Mouse (Mus musculus) hindbrain, embryonic 13.5 days (tissue): ENCODE results near the gene Apoe. TPM values are rescaled to one million over a fixed set of nuclear protein-coding genes. Genes with fewer than 3 reads are reported as not detected.

Experiments
- ATAC-seq: fragments of 200-750 bp; cut with Nextera tagmentation; 2 replicates; pipeline ENCODE4 v1.8.0; 2017; ENCODE audit warnings: moderate TSS enrichment; ENCODE audit not compliant: low FRiP score
- H3K27ac ChIP-seq: fragments of 300-500 bp; sonication (generic); 2 replicates; pipeline ENCODE4 v1.5.1; 2015; ENCODE audit warnings: inconsistent platforms, mild to moderate bottlenecking, moderate library complexity
- H3K27me3 ChIP-seq: fragments of 300-500 bp; sonication (generic); 2 replicates; pipeline ENCODE4 v1.6.1; 2015; ENCODE audit warnings: mild to moderate bottlenecking, inconsistent platforms
- H3K36me3 ChIP-seq: fragments of 300-500 bp; sonication (generic); 2 replicates; pipeline ENCODE4 v1.6.1; 2015; ENCODE audit warnings: mild to moderate bottlenecking, inconsistent platforms
- H3K4me1 ChIP-seq: fragments of 300-500 bp; sonication (generic); replicated peaks from 2 replicates; pipeline ENCODE4 v1.6.1; 2015; ENCODE audit warnings: inconsistent platforms
- H3K4me2 ChIP-seq: fragments of 300-500 bp; sonication (generic); 2 replicates; pipeline ENCODE4 v1.6.1; 2015; ENCODE audit warnings: inconsistent platforms, mild to moderate bottlenecking, moderate library complexity
- H3K4me3 ChIP-seq: fragments of 300-500 bp; sonication (generic); 2 replicates; pipeline ENCODE4 v1.5.1; 2015; ENCODE audit warnings: mild to moderate bottlenecking, inconsistent platforms
- H3K9ac ChIP-seq: fragments of 300-500 bp; sonication (generic); 2 replicates; pipeline ENCODE4 v1.6.1; 2015; ENCODE audit warnings: mild to moderate bottlenecking, inconsistent platforms
- H3K9me3 ChIP-seq: fragments of 300-500 bp; sonication (generic); 2 replicates; pipeline ENCODE4 v1.6.1; 2016; ENCODE audit warnings: inconsistent platforms
- WGBS: fragments of 180-500 bp; shearing (Covaris S2); methylation state at CpG from one replicate; pipeline ENCODE4 v1.1.7; 2015; 5-methylcytosine and 5-hydroxymethylcytosine counted together
- polyA plus RNA-seq: library from polyadenylated mRNA; unstranded; fragments of >200 nt; fragmentation: Nextera tagmentation; extraction: Ambion mirVana; gene quantifications from 2 replicates; pipeline ENCODE4 v1.2.1, GENCODE M21; 2015

Apoe gene
- polyA plus RNA-seq, 1 experiment from 2014 or later: 374 TPM

- peaks cover 16% of the 10 kb centered on the region for H3K4me1 ChIP-seq
- H3K4me3 ChIP-seq: peak overlapping the region; percentile 5; the same call in 1 of the 2 replicates
- H3K9me3 ChIP-seq: no peaks in the 10 kb centered on the region
- peak overlapping the region; percentile 62; the same call in 1 of the 2 replicates for H3K27ac ChIP-seq
- H3K4me2 ChIP-seq: peak overlapping the region; percentile 32
- no peaks in the 10 kb centered on the region for H3K27me3 ChIP-seq
- WGBS: 9% methylated on average over 10 of the region's 10 CpGs
- peak; percentile 61 for ATAC-seq
- no peaks in the 10 kb centered on the region for H3K36me3 ChIP-seq
- H3K9ac ChIP-seq: peak overlapping the region; percentile 24; the same call in 1 of the 2 replicates
Measured at GRCm38 (mm10) chr7:19668947-19669721, 29.9 kb downstream of the Apoe start.

- H3K27me3 ChIP-seq: no peaks in the 10 kb centered on the region
- H3K27ac ChIP-seq: no peak overlapping the region
- H3K4me2 ChIP-seq: no peak overlapping the region
- no peaks in the 10 kb centered on the region; the same call in 1 of the 2 replicates for H3K36me3 ChIP-seq
- no peak overlapping the region for H3K4me3 ChIP-seq
- no peak for ATAC-seq
- H3K9ac ChIP-seq: no peak overlapping the region
- 75% methylated on average over 2 of the region's 2 CpGs for WGBS
- no peaks in the 10 kb centered on the region for H3K9me3 ChIP-seq
- peaks cover 31% of the 10 kb centered on the region for H3K4me1 ChIP-seq
Measured at GRCm38 (mm10) chr7:19667434-19667833, 31.6 kb downstream of the Apoe start.

- Histone ChIP-seq H3K36me3 (peaks cover 4% of the 10 kb centered on the region), H3K27me3 (no peaks in the 10 kb centered on the region), H3K4me2 (no peak overlapping the region), H3K4me3 (no peak overlapping the region), H3K9me3 (no peaks in the 10 kb centered on the region), H3K4me1 (peaks cover 37% of the 10 kb centered on the region), H3K9ac (no peak overlapping the region), H3K27ac (no peak overlapping the region)
- 61% methylated on average over 3 of the region's 3 CpGs for WGBS
- ATAC-seq: no peak
Measured at GRCm38 (mm10) chr7:19666750-19667149, 32.2 kb downstream of the Apoe start.

- H3K27ac ChIP-seq: peak within 1 kb of the TSS; percentile 94
- H3K36me3 ChIP-seq: peaks cover 16% of the 10 kb centered on the region
- H3K9me3 ChIP-seq: no peaks in the 10 kb centered on the region
- under 1% methylated on average over 63 of the region's 63 CpGs for WGBS
- peak within 1 kb of the TSS; percentile 92 for H3K4me2 ChIP-seq
- H3K4me1 ChIP-seq: peaks cover 47% of the 10 kb centered on the region
- ATAC-seq: peak; percentile 86
- H3K4me3 ChIP-seq: peak within 1 kb of the TSS; percentile 100
- no peaks in the 10 kb centered on the region for H3K27me3 ChIP-seq
- H3K9ac ChIP-seq: peak within 1 kb of the TSS; percentile 99
Measured at GRCm38 (mm10) chr7:19664955-19665841, 33.8 kb downstream of the Apoe start, which contains the start of gene Clptm1. Clptm1 (minus strand) TSS chr7:19665033.

DNA sequence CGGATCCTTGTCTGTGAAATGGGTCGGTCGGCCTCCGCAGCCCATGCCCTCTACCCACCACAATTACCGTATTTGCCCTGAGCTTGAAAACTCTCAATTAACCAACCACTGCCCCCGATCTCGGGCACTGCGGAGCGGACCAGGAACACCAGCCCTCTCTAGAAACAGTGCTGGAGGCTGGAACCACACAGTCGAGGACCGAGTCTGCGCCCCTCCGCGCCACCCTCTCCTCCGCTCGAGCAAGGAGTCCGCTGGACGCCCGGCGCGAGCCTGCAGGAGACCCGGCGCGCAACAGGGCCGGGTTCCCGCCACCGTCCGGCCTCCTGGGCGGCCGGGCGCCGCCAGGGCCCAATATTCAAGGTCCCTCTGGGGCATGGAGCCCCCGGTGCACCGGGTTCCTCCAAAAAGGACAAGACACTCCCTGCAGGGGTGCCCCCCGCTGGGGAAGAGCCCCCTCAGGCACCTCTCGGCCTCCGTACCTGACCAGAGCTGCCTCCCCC lies 34.5 kb downstream of the Apoe start:
- H3K27ac ChIP-seq: peak overlapping the region; percentile 94
- WGBS: under 1% methylated on average over 37 of the region's 37 CpGs

GRCm38 (mm10) chr7:19663940-19664339 lies 35.0 kb downstream of the Apoe start:
- peak overlapping the region; percentile 100 for H3K4me3 ChIP-seq
- 14% methylated on average over 8 of the region's 8 CpGs for WGBS
- H3K9ac ChIP-seq: peak overlapping the region; percentile 99
- H3K27me3 ChIP-seq: no peaks in the 10 kb centered on the region
- peaks cover 27% of the 10 kb centered on the region for H3K36me3 ChIP-seq
- peak overlapping the region; percentile 92 for H3K4me2 ChIP-seq
- ATAC-seq: 0 out of 2 replicates have a peak, but pooled peaks have one; percentile 14
- peaks cover 41% of the 10 kb centered on the region for H3K4me1 ChIP-seq
- no peaks in the 10 kb centered on the region for H3K9me3 ChIP-seq
- no peak overlapping the region for H3K27ac ChIP-seq

More for the DNA sequence above, 34.5 kb downstream of the Apoe start:
- ATAC-seq: peak; percentile 69
- Histone ChIP-seq H3K9me3 (no peaks in the 10 kb centered on the region), H3K4me1 (peaks cover 46% of the 10 kb centered on the region), H3K4me3 (peak overlapping the region; percentile 100), H3K36me3 (peaks cover 22% of the 10 kb centered on the region), H3K27me3 (no peaks in the 10 kb centered on the region), H3K9ac (peak overlapping the region; percentile 99), H3K4me2 (peak overlapping the region; percentile 92)

GRCm38 (mm10) chr7:19652614-19653013 lies 46.4 kb downstream of the Apoe start:
- no peaks in the 10 kb centered on the region for H3K4me1 ChIP-seq
- H3K9ac ChIP-seq: no peak overlapping the region
- WGBS: 97% methylated on average over 2 of the region's 2 CpGs
- H3K9me3 ChIP-seq: no peaks in the 10 kb centered on the region
- no peak overlapping the region for H3K27ac ChIP-seq
- H3K27me3 ChIP-seq: no peaks in the 10 kb centered on the region
- peaks cover 77% of the 10 kb centered on the region for H3K36me3 ChIP-seq
- ATAC-seq: no peak
- H3K4me2 ChIP-seq: no peak overlapping the region
- no peak overlapping the region for H3K4me3 ChIP-seq

DNA sequence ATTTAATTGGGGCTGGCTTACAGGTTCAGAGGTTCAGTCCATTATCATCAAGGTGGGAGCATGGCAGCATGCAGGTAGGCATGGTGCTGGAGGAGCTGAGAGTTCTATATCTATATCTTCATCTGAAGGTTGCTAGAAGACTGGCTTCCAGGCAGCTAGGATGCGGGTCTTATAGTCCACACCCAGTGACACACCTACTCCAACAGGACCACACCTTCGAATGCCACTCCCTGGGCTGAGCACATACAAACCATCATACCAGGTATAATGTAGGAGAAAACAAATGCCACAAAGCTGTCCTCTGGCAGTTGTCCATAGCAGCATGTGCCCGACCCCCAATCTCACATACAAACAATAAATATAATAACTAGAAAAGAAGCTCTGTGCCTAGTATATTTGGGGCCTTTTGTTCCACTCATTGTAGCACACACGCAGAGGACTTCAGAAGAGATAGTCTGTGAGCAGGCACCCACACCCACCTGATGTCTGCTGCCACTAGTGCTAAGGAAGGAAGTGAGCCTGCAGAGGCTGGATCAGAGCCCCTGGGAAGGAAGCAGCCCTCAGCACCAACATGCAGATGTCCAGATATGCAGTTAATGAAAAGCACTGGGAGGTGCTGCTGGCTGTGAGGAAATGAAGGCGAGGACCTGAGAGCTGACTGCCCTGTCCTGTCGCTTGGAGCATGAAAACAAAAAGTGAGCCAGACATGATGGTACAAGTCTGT lies 47.8 kb downstream of the Apoe start:
- no peaks in the 10 kb centered on the region for H3K9me3 ChIP-seq
- WGBS: 93% methylated on average over 6 of the region's 6 CpGs
- H3K4me3 ChIP-seq: no peak overlapping the region
- H3K4me2 ChIP-seq: no peak overlapping the region
- H3K27ac ChIP-seq: no peak overlapping the region
- H3K4me1 ChIP-seq: no peaks in the 10 kb centered on the region
- no peak overlapping the region for H3K9ac ChIP-seq
- no peak for ATAC-seq
- peaks cover 91% of the 10 kb centered on the region for H3K36me3 ChIP-seq
- H3K27me3 ChIP-seq: no peaks in the 10 kb centered on the region

Other genes starting within 250 kb of the Apoe start
- 16.1 TPM in 2 replicates for gene Mark4, start 240.4 kb downstream of the Apoe start, polyA plus RNA-seq
- 0.38 and 0.43 TPM in 2 replicates for gene Exoc3l2, start 235.9 kb downstream of the Apoe start, polyA plus RNA-seq
- 3.2 and 3.5 TPM in 2 replicates for gene Bloc1s3, start 190.8 kb downstream of the Apoe start, polyA plus RNA-seq
- 43.9 and 44.9 TPM in 2 replicates for gene Trappc6a, start 190.8 kb downstream of the Apoe start, polyA plus RNA-seq
- 0.32 and 0.50 TPM in 2 replicates for gene Nkpd1, start 181.3 kb downstream of the Apoe start, polyA plus RNA-seq
- 32.1 and 32.7 TPM in 2 replicates for gene Ppp1r37, start 136.1 kb downstream of the Apoe start, polyA plus RNA-seq
- gene Zfp296, start 121.9 kb downstream of the Apoe start, polyA plus RNA-seq: 0.17 and 0.22 TPM in 2 replicates
- 139 and 144 TPM in 2 replicates for gene Gemin7, start 121.6 kb downstream of the Apoe start, polyA plus RNA-seq
- gene Clasrp, start 94.7 kb downstream of the Apoe start, polyA plus RNA-seq: 54.2 and 60.5 TPM in 2 replicates
- gene Relb, start 69.8 kb downstream of the Apoe start, polyA plus RNA-seq: 4.9 and 5.4 TPM in 2 replicates
- 108 and 109 TPM in 2 replicates for gene Clptm1, start 34.2 kb downstream of the Apoe start, polyA plus RNA-seq
- gene Apoc2, start 21.2 kb downstream of the Apoe start, polyA plus RNA-seq: 0.56 TPM in 1 of 2 replicates, not detected in the other
- not detected in 2 replicates for gene Gm44805, start 17.8 kb downstream of the Apoe start, polyA plus RNA-seq
- 0.12 TPM in 1 of 2 replicates, not detected in the other for gene Apoc4, start 17.7 kb downstream of the Apoe start, polyA plus RNA-seq
- 2.7 and 3.8 TPM in 2 replicates for gene Apoc1, start 6.5 kb downstream of the Apoe start, polyA plus RNA-seq
- 119 and 124 TPM in 2 replicates for gene Tomm40, start 16.2 kb upstream of the Apoe start, polyA plus RNA-seq
- gene Nectin2, start 51.3 kb upstream of the Apoe start, polyA plus RNA-seq: 49.1 and 49.8 TPM in 2 replicates
- 8.1 and 10.7 TPM in 2 replicates for gene Bcam, start 71.8 kb upstream of the Apoe start, polyA plus RNA-seq
- gene Cblc, start 97.6 kb upstream of the Apoe start, polyA plus RNA-seq: not detected in 2 replicates
- 0.60 and 1.5 TPM in 2 replicates for gene Bcl3, start 123.6 kb upstream of the Apoe start, polyA plus RNA-seq
- gene Gm19345, start 152.8 kb upstream of the Apoe start, polyA plus RNA-seq: 7.6 and 9.3 TPM in 2 replicates
- 0.48 and 0.58 TPM in 2 replicates for gene Ceacam16, start 162.1 kb upstream of the Apoe start, polyA plus RNA-seq
- not detected in 2 replicates for gene Ceacam19, start 188.8 kb upstream of the Apoe start, polyA plus RNA-seq
- gene Pvr, start 222.0 kb upstream of the Apoe start, polyA plus RNA-seq: 7.8 and 9.4 TPM in 2 replicates